Mouse (Mus musculus): Measurements from ENCODE around the gene Tbrg1.

- TF ChIP-seq CTCF (IDR thresholded peaks at IDR 0.05; ENCODE audit: extremely low read depth, insufficient read depth, insufficient read length, insufficient replicate concordance) (no peak), POLR2A (IDR thresholded peaks at IDR 0.05; ENCODE audit: low read depth, low read length) (no peak)
These were observed 24.8 kb downstream of the Tbrg1 start for GRCm38 (mm10) chr9:37632305-37632704.
